Mouse (Mus musculus) thymus, postnatal 10 days (tissue): ENCODE data around the gene Acy3.
"Not testable (repeated sequence)": the region's sequence is repeated elsewhere in the genome, so short reads cannot be mapped to it uniquely, and the experiment has no call there.

Experiments
- DNase-seq, 2 experiments: peaks; one replicate each; pipeline ENCODE4 v3.0.0; 2021; ENCODE audit warnings: low spot score in 2 of 2

The Acy3 gene

DNA sequence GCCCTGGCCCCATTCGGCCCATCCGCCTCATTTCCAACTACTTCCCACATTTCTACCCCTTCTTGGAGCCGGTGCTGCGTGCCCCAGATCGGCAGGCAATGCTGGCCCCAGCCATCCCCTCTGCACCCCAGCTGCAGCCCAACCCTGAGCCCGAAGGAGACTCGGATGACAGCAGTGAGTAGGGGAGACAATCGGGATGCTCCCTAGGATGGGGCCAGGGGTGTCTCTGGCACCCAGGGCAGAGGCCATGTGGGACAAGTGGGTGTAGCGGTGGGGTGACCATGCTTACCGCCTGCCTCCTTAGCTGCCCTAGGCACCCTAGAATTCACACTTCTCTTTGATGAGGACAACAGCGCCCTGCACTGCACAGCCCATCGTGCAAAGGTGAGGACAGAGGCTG lies 17.3 kb downstream of the Acy3 start:
- DNase-seq: no peak

DNA sequence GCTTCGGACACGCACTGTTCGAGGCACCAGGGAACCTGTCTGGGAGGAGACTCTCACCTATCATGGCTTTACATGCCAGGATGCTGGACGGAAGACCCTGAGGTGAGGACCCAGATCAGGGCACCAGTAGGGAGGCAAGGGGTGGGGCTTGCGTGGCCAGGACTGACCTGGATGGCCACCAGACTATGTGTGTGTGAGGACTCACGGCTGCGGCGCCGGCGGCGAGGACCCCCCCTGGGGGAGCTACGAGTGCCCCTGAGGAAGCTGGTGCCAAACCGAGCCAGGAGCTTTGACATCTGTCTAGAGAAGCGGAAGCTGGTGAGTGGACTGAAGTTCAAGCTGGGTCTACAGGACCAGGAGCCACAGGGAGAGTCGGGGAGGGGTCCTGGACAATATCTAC lies 18.0 kb downstream of the Acy3 start:
- DNase-seq: no peak

DNA sequence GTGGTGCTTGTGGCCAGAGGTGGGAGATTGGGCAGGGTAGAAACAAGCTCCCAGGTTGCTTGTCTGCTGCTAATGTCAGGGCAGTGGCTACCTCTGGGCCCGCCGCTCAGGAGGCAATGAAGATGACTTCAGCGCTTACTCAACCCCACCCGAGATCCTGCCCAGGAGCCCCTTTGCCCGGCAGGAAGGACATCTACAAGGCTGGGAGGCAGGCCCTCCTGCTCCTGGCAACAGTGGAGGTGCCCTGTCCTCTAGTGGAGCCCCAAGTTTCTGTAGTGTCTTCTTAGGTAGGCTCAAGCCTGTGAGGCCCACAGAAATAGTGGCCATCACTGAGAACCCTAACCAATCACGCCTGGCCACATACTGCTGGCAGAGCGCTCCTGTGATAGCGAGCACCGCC lies 18.7 kb downstream of the Acy3 start:
- no peak for DNase-seq

DNA sequence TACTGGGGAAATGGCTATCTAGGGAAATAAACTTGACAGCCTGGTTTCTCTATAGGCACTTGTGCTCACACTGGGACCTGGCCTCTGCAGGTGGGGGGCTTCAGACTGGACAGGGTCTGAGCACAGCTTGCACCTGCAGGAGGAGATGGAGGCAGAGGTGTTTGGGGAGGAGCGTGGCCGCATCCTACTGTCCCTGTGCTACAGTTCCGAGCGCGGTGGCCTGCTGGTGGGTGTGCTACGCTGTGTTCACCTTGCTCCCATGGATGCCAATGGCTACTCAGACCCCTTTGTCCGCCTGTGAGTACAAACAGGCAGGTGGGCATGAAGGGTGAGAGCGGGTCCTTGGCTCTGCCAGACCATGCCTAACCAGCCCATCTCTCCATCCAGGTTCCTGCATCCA lies 19.6 kb downstream of the Acy3 start:
- DNase-seq: no peak

DNA sequence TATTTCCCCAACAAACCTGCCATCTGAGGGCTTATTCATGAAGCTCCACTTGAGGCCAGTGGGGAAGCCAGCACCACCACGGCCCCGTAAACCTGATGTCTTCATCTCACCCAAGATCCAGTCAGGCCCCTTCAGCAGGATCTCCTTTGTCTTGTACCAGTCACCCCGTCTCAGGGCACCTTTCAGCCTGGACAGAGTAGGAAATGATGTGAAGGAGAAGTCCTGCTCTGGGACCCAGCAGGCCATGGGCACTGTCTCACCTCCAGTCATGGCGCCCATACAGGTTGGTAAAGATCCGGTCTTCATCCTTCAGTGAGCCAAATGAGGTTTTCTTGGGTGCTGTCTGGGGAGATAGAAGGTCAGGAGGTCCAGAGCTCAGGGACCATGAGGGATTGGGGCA lies 24.7 kb downstream of the Acy3 start:
- DNase-seq: no peak

DNA sequence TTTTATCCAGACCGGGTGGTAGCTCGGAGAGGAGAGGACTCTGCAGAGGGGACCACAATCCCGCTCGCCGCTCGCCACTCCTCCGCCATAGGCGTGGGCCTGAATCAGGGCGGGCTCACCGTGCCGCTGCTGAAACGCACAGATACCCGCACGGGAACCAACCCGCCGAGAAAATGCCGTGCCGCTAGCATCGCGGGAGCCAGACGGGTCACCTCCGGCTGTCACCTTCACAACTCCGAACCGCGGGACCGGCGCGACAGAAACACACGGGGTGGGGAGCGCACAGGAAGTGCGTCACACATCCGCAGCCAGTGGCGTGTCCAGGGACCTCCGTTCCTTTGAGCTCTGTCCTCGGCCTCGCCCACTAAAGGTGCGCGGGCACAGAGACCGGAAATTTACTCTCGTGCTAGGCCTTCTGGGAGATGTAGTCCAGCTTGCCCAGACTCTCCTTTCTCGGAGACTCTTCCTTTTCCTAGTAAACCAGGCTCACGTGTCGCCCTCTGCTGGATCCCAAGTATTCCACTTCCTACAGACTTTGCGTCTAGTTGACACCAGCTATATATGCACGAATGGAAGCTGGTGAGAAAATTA lies 26.2 kb downstream of the Acy3 start, which contains the start of gene Ndufv1:
Gene Ndufv1 (minus strand): TSS at position 375 of the 591 bp plus-strand sequence.
- DNase-seq: peak; percentile 90 to 96

DNA sequence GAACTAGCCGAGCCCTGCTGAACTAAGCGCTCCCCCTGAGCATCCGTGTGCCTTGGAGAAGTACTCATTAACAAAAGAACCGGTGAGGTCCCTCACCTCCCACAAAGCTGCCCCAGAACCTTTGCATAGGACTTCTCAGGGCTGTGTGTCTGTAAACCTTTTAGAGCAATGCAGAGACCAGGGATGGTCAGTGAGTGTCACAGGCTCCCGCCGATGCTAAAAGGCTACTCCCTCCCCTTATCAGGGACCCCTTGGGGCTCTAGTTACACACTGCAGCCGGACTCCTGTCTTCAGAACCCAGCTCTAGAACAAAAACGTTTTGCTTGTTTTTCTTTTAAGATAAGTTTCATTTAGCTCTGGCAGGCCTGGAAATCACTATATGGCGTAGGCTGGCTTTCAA lies 26.7 kb downstream of the Acy3 start:
- DNase-seq: no peak

DNA sequence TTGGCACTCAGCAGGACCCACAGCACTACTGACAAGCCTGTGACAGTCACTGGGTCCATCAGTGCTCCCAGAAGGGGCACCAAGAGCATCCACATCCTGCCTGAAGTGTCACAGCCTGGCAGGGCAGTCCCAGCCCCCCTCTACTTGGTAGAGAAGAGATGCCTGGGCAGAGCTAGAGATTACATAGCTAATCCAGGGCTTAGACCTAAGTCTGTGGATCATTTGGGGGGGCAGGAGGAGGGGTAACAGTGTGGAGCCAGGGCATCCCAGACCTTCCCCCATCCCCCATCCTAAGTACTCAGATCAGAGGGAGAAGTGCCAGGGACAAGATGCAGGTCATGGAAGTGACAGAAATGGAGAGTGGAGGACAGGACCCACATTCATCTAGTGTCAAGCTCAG lies 28.4 kb downstream of the Acy3 start:
- no peak for DNase-seq

DNA sequence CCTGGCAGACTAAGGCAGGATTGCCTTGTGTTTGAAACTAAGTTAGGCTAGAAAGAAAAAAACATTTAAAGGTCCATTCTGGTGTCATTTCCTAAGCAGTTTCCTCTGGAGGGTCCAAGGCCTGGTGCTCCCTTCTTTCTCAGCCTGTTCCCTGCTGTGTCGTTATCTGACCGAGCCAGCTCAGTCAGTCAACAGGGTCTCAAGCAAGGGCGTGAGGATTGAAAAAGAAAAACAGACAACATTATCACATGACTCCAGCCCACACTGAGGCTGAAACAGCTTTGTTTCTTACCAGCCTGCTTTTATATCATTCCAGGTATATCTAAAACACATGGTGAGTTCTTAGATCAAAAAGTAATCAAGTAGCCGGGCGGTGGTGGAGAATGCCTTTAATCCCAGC lies 29.3 kb downstream of the Acy3 start:
- no peak for DNase-seq

DNA sequence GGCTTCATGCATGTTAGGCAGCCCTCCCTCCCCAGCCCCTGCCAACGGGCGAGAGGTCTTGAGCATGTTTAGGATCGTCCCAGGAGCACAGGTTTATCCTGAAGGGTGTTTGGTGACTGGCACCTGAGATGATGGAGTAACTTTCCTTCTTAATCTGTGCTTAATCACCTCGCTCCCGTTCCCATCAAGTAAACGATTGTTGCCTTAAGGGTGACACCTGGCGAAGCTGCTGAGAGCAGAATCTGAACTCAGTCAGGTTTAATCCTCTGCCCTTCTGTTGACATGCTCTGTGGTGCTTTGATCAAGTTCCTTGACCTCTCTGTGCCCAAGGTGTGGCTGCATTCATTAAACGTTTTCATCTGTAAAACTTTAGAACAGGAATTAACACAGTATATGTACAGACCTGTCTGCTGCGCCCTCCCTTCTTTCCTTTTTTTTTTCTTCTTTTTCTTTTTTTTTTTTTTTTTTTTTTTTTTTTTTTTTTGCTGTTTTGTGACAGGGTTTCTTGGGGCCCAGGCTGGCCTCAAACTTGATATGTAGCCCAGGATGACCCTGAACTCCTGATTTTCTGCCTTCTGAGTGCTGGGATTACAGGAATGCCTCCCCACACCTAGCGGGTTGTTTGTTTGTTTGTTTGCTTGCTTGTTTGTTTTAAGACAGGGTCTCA lies 31.7 kb downstream of the Acy3 start:
- no peak for DNase-seq

DNA sequence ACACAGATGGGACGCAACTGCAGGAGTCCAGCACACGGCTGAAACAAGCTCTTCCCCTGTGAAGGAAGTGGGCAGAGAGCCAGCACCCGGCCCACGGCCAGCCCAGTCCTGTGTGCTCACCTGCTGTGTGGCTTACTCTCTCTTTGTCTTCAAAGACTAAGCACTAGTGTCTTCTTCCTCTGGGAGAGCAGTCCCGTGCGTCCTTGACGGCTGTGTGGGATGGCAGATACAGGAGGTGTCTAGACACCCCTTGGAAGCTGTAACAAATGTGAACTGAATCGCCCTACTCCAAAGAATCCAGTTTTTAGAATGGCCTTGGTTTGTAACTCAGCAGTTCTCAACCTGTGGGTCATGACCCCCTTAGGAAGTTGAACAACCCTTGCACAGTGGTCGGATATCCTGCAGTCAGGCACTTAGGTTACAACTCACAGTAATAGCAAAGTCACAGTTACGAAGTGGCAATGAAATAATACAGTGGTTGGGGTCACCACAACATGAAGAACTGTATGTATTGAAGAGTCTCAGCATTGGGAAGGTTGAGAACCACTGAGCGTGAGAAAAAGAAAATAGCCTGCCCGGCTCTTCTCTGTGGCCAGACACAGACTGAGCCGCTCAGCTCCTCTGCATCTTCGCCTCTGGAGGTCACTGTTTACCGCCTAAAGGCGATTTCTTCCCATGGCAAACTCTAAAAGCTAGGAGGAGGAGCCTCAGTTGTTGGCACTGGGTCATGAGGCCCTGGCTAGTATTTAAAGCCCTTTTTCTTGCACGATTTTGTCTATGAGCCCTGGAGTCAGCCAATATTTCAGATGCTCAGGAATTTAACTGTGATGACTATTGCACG lies 32.6 kb downstream of the Acy3 start:
- DNase-seq: peak in 1 of 2 experiments; percentile 57

DNA sequence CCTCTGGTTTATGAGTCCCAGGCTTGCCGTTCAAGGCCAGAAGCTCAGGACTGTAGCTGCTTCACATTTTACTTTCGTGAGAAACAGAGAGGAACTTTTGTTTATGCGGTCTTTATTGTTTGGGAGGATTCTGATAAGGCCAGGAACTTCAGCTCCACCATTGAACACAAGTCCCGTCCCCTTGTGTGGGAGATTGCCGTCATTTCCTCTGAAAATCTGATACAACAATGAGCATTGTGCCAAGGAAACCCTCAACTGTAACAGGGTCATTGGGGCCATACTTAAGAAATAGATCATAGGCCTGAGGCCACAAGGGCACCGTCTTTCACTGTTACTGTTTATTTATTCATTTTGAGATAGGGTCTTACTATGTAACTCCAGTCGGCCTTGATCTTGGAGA lies 36.8 kb downstream of the Acy3 start:
- no peak for DNase-seq

DNA sequence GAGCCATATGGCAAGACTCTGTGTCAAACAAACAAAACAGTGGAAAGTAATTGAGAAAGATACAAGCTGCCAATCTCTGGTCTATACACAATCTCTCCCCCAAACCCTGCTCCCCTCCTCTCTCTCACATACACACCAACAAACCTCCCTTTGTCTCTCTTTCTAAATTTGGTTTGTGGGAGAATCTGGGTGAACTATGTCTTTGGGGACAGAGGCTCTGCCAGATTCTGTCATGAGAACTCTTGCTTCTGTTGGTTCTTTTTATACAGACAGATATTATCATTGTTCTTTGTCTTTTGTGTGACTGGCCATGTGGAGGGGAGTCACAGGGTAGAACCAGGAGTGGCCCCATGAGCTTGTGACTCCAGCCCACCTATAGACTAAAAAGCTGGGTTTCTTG lies 41.2 kb downstream of the Acy3 start:
- no peak for DNase-seq

DNA sequence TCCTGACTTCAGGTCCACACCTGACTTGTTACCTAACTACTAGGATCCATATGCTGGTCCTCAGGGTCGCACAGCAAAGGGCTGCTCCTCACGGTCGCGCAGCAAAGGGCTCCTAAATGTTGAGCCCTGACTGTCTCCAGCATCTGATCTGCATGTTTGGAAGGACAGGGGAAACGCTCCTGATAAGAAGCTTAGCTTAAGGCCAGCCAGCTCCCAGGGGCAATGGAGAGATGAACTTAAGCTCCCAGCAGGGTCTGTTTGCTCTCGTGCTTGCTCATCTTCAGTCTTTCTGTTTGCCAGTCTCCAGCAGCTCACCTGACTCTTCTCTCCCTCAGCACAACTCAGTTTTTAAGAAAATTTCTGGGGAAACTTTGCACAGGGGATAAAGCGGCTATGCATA lies 46.3 kb downstream of the Acy3 start:
- no peak for DNase-seq

DNA sequence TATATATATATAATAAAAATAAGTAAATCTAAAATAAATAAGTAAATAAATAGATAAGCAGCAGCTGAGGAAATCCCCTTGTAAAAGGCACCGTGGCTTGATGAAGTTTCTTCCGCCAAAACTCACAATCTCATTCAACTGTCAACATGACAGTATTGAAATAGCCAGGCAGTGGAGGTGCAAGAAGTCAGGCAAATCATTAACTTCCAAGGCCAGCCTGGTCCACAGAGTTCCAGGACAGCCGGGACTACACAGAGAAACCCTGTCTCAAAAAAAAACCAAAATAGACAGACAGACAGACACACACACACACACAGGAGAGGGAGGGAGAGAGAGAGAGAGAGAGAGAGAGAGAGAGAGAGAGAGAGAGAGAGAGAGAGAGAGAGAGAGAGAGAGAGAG lies 46.9 kb downstream of the Acy3 start:
- DNase-seq: no peak

DNA sequence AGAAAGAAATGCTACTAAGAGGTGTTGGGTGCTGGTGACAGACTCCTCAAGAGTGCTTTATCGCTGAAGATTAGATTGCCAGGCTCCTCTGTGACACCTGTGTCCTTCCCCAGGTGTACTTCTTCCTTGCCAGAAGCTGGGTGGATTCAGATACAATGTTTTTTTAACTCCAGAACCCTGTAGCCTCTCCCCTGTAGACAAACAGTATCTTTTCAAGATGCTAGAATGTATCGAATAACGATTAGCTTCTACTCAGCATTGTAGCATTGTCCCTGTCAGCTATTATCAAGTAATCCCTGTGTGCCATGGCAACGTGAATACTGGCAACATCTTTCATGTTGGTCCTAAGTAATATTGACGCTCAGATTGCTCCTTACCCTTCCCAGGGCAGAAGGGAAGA lies 47.4 kb downstream of the Acy3 start:
- no peak for DNase-seq

DNA sequence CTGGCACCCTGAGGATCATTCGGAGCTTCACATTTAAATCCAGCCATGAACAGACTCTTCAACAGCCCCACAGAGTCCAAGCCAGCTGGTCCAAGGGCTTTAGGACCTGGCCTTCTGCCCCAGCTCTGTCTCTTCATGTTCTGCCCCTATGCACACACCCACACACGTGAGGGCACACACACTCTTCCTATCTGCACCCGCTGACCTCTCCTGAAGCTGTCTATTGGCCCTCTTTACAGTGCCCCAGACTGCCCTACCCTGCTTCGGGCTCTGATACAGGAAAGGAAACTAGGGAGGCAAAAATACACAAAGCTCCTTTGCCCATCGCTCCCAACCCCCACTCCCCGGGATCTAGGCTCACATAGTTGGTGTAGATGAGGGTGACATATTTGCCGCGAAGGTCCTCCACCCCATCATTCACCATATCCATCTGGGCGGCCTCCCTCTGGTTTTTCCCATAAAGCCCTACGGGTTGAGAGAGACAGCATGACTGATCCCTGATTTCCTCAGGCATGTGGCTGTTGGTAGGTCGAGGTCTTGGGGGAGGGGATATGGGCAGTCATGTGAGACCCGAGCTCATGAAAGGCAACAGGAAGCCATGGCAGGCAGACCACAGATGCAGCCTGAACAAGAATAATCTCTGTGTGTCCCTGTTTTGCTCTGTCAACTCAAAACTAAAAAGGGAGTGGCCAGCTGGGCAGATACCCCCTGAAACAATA lies 50.1 kb downstream of the Acy3 start:
- DNase-seq: no peak

DNA sequence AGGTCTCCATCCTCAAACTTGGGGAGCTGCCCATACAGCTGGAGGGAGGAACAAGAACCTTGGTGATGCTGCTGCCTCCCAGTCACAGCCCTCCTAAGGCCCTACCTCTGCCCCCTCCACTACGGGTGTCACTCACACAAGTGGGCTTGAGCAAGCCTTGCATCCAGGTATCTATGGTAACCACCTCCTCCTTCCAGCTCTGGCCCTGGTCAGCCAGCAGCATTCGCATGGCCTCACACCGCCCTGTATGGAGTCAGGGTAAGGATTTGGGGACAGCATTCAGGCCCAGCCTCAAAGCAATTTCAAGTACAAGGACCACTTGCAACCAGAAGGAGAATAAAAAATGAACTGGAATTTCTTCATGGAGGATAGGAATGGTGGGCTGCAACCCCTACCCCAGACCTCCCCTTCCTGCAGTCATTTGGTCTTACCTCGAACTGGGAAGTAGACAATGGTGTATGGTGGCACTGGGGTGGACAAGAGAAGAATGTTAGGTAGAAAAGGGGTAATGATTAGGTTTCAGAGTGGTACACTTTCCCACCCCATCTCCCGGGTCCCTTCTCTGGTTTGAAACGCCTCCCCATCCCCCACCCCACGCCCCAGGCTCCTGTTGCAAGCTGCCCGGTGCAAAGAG lies 50.9 kb downstream of the Acy3 start:
- not testable (repeated sequence) for DNase-seq

DNA sequence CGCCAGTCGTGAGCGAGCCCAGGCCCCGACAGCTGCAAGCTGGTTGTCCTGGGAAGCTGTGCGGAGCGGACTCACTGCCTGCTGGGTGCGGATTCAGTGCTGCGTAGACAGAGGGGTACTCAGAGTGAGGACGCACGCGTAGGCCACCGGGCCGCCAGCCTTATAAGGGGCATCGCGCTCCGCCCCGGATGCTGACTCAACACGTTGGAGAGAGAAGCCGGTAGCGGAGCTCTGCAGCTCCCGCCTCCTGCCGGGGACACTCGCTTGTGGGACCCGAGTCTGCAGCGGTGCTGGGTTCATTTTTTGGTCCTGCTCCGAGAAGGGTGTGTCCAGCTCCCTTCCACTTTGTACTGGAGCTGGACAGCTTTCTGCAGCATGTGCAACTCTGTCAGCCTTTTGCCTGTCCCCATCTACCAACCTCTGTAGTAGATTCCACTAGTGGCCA lies 51.4 kb downstream of the Acy3 start, which contains the start of gene Gstp1:
Gene Gstp1 (minus strand): TSS at position 198 of the 445 bp plus-strand sequence.
- peak; percentile 81 to 85 for DNase-seq
